Mouse (Mus musculus): ENCODE measurements around the gene Herc6. TPM values are rescaled to one million over a fixed set of nuclear protein-coding genes. Genes with fewer than 3 reads are reported as not detected.

Herc6 gene
- polyA plus RNA-seq, 1 experiment from 2014 or later, result 2.7 TPM

GRCm38 (mm10) chr6:57615788-57616187, 35.0 kb downstream of the Herc6 start:
- H3K9ac ChIP-seq (ENCODE audit: low read depth, low read length), result no peak overlapping the region
- H3K4me2 ChIP-seq (ENCODE audit: low read depth, low read length), result no peak overlapping the region
- no peak overlapping the region for H3K4me3 ChIP-seq (ENCODE audit: low read depth, low read length)
- no peaks in the 10 kb centered on the region for H3K36me3 ChIP-seq (ENCODE audit: control insufficient read depth, insufficient read depth)
- 62% methylated on average over 2 of the region's 2 CpGs for WGBS (ENCODE audit: insufficient replicate concordance)
- no peaks in the 10 kb centered on the region for H3K9me3 ChIP-seq (replicated peaks; ENCODE audit: control insufficient read depth, low read length)
- H3K27me3 ChIP-seq (ENCODE audit: control insufficient read depth, insufficient read depth, low read depth, low read length), result no peaks in the 10 kb centered on the region
- H3K4me1 ChIP-seq (ENCODE audit: control insufficient read depth, low read depth, low read length), result no peaks in the 10 kb centered on the region
- no peak overlapping the region for H3K27ac ChIP-seq (ENCODE audit: low read length)
- ATAC-seq (ENCODE audit: low read depth), result no peak

- H3K36me3 ChIP-seq (ENCODE audit: control insufficient read depth, insufficient read depth), result no peaks in the 10 kb centered on the region
- no peak overlapping the region for H3K9ac ChIP-seq (ENCODE audit: low read depth, low read length)
- H3K4me2 ChIP-seq (ENCODE audit: low read depth, low read length), result no peak overlapping the region
- no peaks in the 10 kb centered on the region for H3K4me1 ChIP-seq (ENCODE audit: control insufficient read depth, low read depth, low read length)
- WGBS (ENCODE audit: insufficient replicate concordance), result 47% methylated on average over 1 of the region's 1 CpGs
- ATAC-seq (ENCODE audit: low read depth), result no peak
- H3K4me3 ChIP-seq (ENCODE audit: low read depth, low read length), result no peak overlapping the region
- no peak overlapping the region for H3K27ac ChIP-seq (ENCODE audit: low read length)
- no peaks in the 10 kb centered on the region for H3K27me3 ChIP-seq (ENCODE audit: control insufficient read depth, insufficient read depth, low read depth, low read length)
- no peaks in the 10 kb centered on the region for H3K9me3 ChIP-seq (replicated peaks; ENCODE audit: control insufficient read depth, low read length)
Observed at GRCm38 (mm10) chr6:57639531-57639930, 58.7 kb downstream of the Herc6 start.

- Histone ChIP-seq H3K9me3 (replicated peaks; ENCODE audit: control insufficient read depth, low read length) (no peaks in the 10 kb centered on the region), H3K9ac (ENCODE audit: low read depth, low read length) (no peak overlapping the region), H3K36me3 (ENCODE audit: control insufficient read depth, insufficient read depth) (no peaks in the 10 kb centered on the region), H3K27me3 (ENCODE audit: control insufficient read depth, insufficient read depth, low read depth, low read length) (no peaks in the 10 kb centered on the region), H3K4me1 (ENCODE audit: control insufficient read depth, low read depth, low read length) (no peaks in the 10 kb centered on the region), H3K27ac (ENCODE audit: low read length) (no peak overlapping the region), H3K4me2 (ENCODE audit: low read depth, low read length) (no peak overlapping the region), H3K4me3 (ENCODE audit: low read depth, low read length) (no peak overlapping the region)
- 39% methylated on average over 4 of the region's 4 CpGs for WGBS (ENCODE audit: insufficient replicate concordance)
- peak; percentile 87 for ATAC-seq (ENCODE audit: low read depth)
Observed at GRCm38 (mm10) chr6:57641789-57642188, 61.0 kb downstream of the Herc6 start.

- no peaks in the 10 kb centered on the region for H3K27me3 ChIP-seq (ENCODE audit: control insufficient read depth, insufficient read depth, low read depth, low read length)
- 42% methylated on average over 1 of the region's 1 CpGs for WGBS (ENCODE audit: insufficient replicate concordance)
- no peaks in the 10 kb centered on the region for H3K4me1 ChIP-seq (ENCODE audit: control insufficient read depth, low read depth, low read length)
- H3K9ac ChIP-seq (ENCODE audit: low read depth, low read length), result no peak overlapping the region
- no peak overlapping the region for H3K27ac ChIP-seq (ENCODE audit: low read length)
- no peak overlapping the region for H3K4me2 ChIP-seq (ENCODE audit: low read depth, low read length)
- ATAC-seq (ENCODE audit: low read depth), result no peak
- H3K36me3 ChIP-seq (ENCODE audit: control insufficient read depth, insufficient read depth), result no peaks in the 10 kb centered on the region
- no peaks in the 10 kb centered on the region for H3K9me3 ChIP-seq (replicated peaks; ENCODE audit: control insufficient read depth, low read length)
- no peak overlapping the region for H3K4me3 ChIP-seq (ENCODE audit: low read depth, low read length)
Observed at GRCm38 (mm10) chr6:57647256-57647655, 66.5 kb downstream of the Herc6 start.

GRCm38 (mm10) chr6:57661295-57661694, 80.5 kb downstream of the Herc6 start:
- Histone ChIP-seq H3K27ac (ENCODE audit: low read length) (no peak overlapping the region), H3K36me3 (ENCODE audit: control insufficient read depth, insufficient read depth) (no peaks in the 10 kb centered on the region), H3K27me3 (ENCODE audit: control insufficient read depth, insufficient read depth, low read depth, low read length) (no peaks in the 10 kb centered on the region), H3K4me1 (ENCODE audit: control insufficient read depth, low read depth, low read length) (no peaks in the 10 kb centered on the region), H3K4me2 (ENCODE audit: low read depth, low read length) (no peak overlapping the region), H3K4me3 (ENCODE audit: low read depth, low read length) (no peak overlapping the region), H3K9me3 (replicated peaks; ENCODE audit: control insufficient read depth, low read length) (no peaks in the 10 kb centered on the region), H3K9ac (ENCODE audit: low read depth, low read length) (no peak overlapping the region)
- ATAC-seq (ENCODE audit: low read depth), result no peak
- WGBS (ENCODE audit: insufficient replicate concordance), result 40% methylated on average over 4 of the region's 4 CpGs

GRCm38 (mm10) chr6:57684156-57684555, 103.4 kb downstream of the Herc6 start:
- no peak overlapping the region for H3K9ac ChIP-seq (ENCODE audit: low read depth, low read length)
- no peak overlapping the region for H3K4me2 ChIP-seq (ENCODE audit: low read depth, low read length)
- no peaks in the 10 kb centered on the region for H3K9me3 ChIP-seq (replicated peaks; ENCODE audit: control insufficient read depth, low read length)
- no peaks in the 10 kb centered on the region for H3K4me1 ChIP-seq (ENCODE audit: control insufficient read depth, low read depth, low read length)
- H3K4me3 ChIP-seq (ENCODE audit: low read depth, low read length), result no peak overlapping the region
- no peaks in the 10 kb centered on the region for H3K27me3 ChIP-seq (ENCODE audit: control insufficient read depth, insufficient read depth, low read depth, low read length)
- 86% methylated on average over 1 of the region's 1 CpGs for WGBS (ENCODE audit: insufficient replicate concordance)
- ATAC-seq (ENCODE audit: low read depth), result no peak
- H3K27ac ChIP-seq (ENCODE audit: low read length), result no peak overlapping the region
- peaks cover 2% of the 10 kb centered on the region; the same call in 1 of the 2 replicates for H3K36me3 ChIP-seq (ENCODE audit: control insufficient read depth, insufficient read depth)

- peak within 1 kb of the TSS; percentile 90 for H3K4me3 ChIP-seq (ENCODE audit: low read depth, low read length)
- H3K4me2 ChIP-seq (ENCODE audit: low read depth, low read length), result peak within 1 kb of the TSS; percentile 96
- H3K4me1 ChIP-seq (ENCODE audit: control insufficient read depth, low read depth, low read length), result peaks cover 15% of the 10 kb centered on the region
- no peaks in the 10 kb centered on the region for H3K27me3 ChIP-seq (ENCODE audit: control insufficient read depth, insufficient read depth, low read depth, low read length)
- peak within 1 kb of the TSS; percentile 89 for H3K9ac ChIP-seq (ENCODE audit: low read depth, low read length)
- no peaks in the 10 kb centered on the region for H3K9me3 ChIP-seq (replicated peaks; ENCODE audit: control insufficient read depth, low read length)
- WGBS (ENCODE audit: insufficient replicate concordance), result under 1% methylated on average over 52 of the region's 52 CpGs
- H3K36me3 ChIP-seq (ENCODE audit: control insufficient read depth, insufficient read depth), result peaks cover 3% of the 10 kb centered on the region; the same call in 1 of the 2 replicates
- H3K27ac ChIP-seq (ENCODE audit: low read length), result peak within 1 kb of the TSS; percentile 95
- peak; percentile 96 for ATAC-seq (ENCODE audit: low read depth)
Observed at GRCm38 (mm10) chr6:57691467-57692261, 110.9 kb downstream of the Herc6 start, which contains the start of gene Pyurf. Gene Pyurf (minus strand): TSS chr6:57692078.

GRCm38 (mm10) chr6:57693116-57693515, 112.3 kb downstream of the Herc6 start:
- H3K27me3 ChIP-seq (ENCODE audit: control insufficient read depth, insufficient read depth, low read depth, low read length), result no peaks in the 10 kb centered on the region
- H3K27ac ChIP-seq (ENCODE audit: low read length), result no peak overlapping the region
- no peaks in the 10 kb centered on the region for H3K9me3 ChIP-seq (replicated peaks; ENCODE audit: control insufficient read depth, low read length)
- no peak overlapping the region for H3K4me2 ChIP-seq (ENCODE audit: low read depth, low read length)
- no peak overlapping the region for H3K9ac ChIP-seq (ENCODE audit: low read depth, low read length)
- H3K4me3 ChIP-seq (ENCODE audit: low read depth, low read length), result no peak overlapping the region
- WGBS (ENCODE audit: insufficient replicate concordance), result 82% methylated on average over 3 of the region's 3 CpGs
- no peak for ATAC-seq (ENCODE audit: low read depth)
- H3K36me3 ChIP-seq (ENCODE audit: control insufficient read depth, insufficient read depth), result peaks cover 3% of the 10 kb centered on the region; the same call in 1 of the 2 replicates
- H3K4me1 ChIP-seq (ENCODE audit: control insufficient read depth, low read depth, low read length), result peaks cover 15% of the 10 kb centered on the region

GRCm38 (mm10) chr6:57701686-57702085, 120.9 kb downstream of the Herc6 start:
- no peak for ATAC-seq (ENCODE audit: low read depth)
- 62% methylated on average over 4 of the region's 4 CpGs for WGBS (ENCODE audit: insufficient replicate concordance)
- peaks cover 15% of the 10 kb centered on the region for H3K4me1 ChIP-seq (ENCODE audit: control insufficient read depth, low read depth, low read length)
- H3K27me3 ChIP-seq (ENCODE audit: control insufficient read depth, insufficient read depth, low read depth, low read length), result no peaks in the 10 kb centered on the region
- no peak overlapping the region for H3K27ac ChIP-seq (ENCODE audit: low read length)
- no peaks in the 10 kb centered on the region for H3K9me3 ChIP-seq (replicated peaks; ENCODE audit: control insufficient read depth, low read length)
- H3K4me3 ChIP-seq (ENCODE audit: low read depth, low read length), result peak overlapping the region; percentile 86
- no peak overlapping the region for H3K9ac ChIP-seq (ENCODE audit: low read depth, low read length)
- peak overlapping the region; percentile 91 for H3K4me2 ChIP-seq (ENCODE audit: low read depth, low read length)
- H3K36me3 ChIP-seq (ENCODE audit: control insufficient read depth, insufficient read depth), result no peaks in the 10 kb centered on the region
